Mouse (Mus musculus) thymus, adult 2 months (tissue): Measurements from ENCODE around the gene Fto.

ENCODE experiments used
- CTCF ChIP-seq: fragments of 200-500 bp; IDR thresholded peaks from 2 replicates; pipeline ENCODE4 v1.5.1; 2012; ENCODE audit warnings: mild to moderate bottlenecking, control low read depth, low read length, moderate library complexity, borderline replicate concordance; ENCODE audit not compliant: control insufficient read depth, poor library complexity, insufficient read depth; ENCODE audit errors: extremely low read depth
- POLR2A ChIP-seq: fragments of 200-500 bp; IDR thresholded peaks from 2 replicates; pipeline ENCODE4 v1.6.1; 2012; ENCODE audit warnings: mild to moderate bottlenecking, low read length, control low read depth, moderate library complexity; ENCODE audit not compliant: control insufficient read depth, poor library complexity, insufficient read depth; ENCODE audit errors: extremely low read depth

DNA sequence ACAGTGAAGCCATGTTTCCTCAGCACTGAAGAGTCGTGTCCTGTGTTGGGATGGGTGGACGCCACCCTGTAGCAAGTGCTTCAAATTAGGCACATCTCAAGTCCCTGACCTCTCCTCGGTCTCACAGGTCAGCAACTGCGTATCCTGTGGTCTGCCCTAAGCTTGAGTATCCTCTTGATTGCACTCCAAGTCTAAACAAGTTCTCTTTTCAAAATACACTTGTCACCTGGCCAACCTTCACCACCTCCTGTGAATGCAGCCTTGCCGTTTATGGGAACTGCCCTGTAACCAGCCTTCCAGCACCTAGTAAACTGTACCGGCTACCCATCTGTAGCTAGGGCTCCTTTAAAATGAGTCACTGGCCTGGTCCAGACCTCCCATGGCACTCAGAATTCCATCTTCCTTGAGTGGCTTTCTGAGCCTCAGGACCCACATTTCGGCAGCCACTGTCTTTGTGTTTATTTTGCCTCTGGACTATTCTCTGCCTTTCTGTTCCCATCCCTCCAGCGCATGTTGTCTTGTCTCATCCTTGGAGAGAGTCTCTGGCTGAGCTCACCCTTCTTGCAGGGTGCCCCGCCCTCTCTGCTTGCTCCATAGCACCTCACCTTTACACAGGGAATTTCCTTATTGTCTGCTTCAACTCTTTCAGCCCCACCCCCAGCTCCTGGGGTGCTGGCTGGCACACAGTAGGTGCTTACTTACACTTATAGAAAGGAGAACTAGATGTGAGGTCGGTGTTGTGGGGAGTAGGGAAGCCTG is 181.4 kb downstream of the Fto start:
- TF ChIP-seq POLR2A (no peak), CTCF (no peak)
